Mouse (Mus musculus): ENCODE measurements around the gene Kcp. TPM values are rescaled to one million over a fixed set of nuclear protein-coding genes. Genes with fewer than 3 reads are reported as not detected.

Kcp gene
- total RNA-seq, 1 experiment, result 3.3 TPM

GRCm38 (mm10) chr6:29526281-29527251, 18.8 kb upstream of the Kcp start, which contains the start of gene Irf5:
Irf5 (plus strand) TSS chr6:29526625.
- H3K9me3 ChIP-seq (ENCODE audit: control insufficient read depth, insufficient read depth, low read depth, low read length), result no peaks in the 10 kb centered on the region
- H3K9ac ChIP-seq (ENCODE audit: insufficient read depth, low read depth, low read length, poor library complexity, severe bottlenecking), result peak within 1 kb of the TSS; percentile 49
- no peak for DNase-seq (ENCODE audit: low read depth, low spot score)
- no peaks in the 10 kb centered on the region for H3K36me3 ChIP-seq (ENCODE audit: control insufficient read depth, insufficient read depth, low read length, poor library complexity, severe bottlenecking)
- H3K4me3 ChIP-seq (ENCODE audit: insufficient read depth in 1 of 2, low read depth in 1 of 2, low read length in 2 of 2, poor library complexity in 1 of 2, severe bottlenecking in 1 of 2), result peak within 1 kb of the TSS; percentile 75 to 80
- in situ Hi-C loops (cut with MboI; ENCODE audit: low sequenced_read_pairs in 2 of 2, unreplicated experiment in 2 of 2), result no loop called here
- no peak within 1 kb of the TSS for H3K27ac ChIP-seq (ENCODE audit: insufficient read depth, low read depth, low read length, poor library complexity, severe bottlenecking)
- TF ChIP-seq MAFK (IDR thresholded peaks at IDR 0.05; ENCODE audit: insufficient read depth, low read depth, low read length) (no peak), CHD2 (IDR thresholded peaks at IDR 0.05; ENCODE audit: low read depth, low read length) (no peak), ZC3H11A (IDR thresholded peaks at IDR 0.05; ENCODE audit: borderline replicate concordance, low read depth, low read length) (no peak), HCFC1 (IDR thresholded peaks at IDR 0.05; ENCODE audit: borderline replicate concordance, insufficient read depth, low read length) (no peak)
- peaks cover 0 to 21% of the 10 kb centered on the region in 2 experiments; a peak in 2 of 4 replicates for H3K4me1 ChIP-seq (ENCODE audit: control insufficient read depth in 2 of 2, insufficient read depth in 2 of 2, low read length in 2 of 2, poor library complexity in 1 of 2)

GRCm38 (mm10) chr6:29525256-29525655, 17.5 kb upstream of the Kcp start:
- TF ChIP-seq CHD2 (IDR thresholded peaks at IDR 0.05; ENCODE audit: low read depth, low read length) (no peak), ZNF384 (IDR thresholded peaks at IDR 0.05; ENCODE audit: low read depth, low read length) (no peak), HCFC1 (IDR thresholded peaks at IDR 0.05; ENCODE audit: borderline replicate concordance, insufficient read depth, low read length) (no peak), MAFK (IDR thresholded peaks at IDR 0.05; ENCODE audit: insufficient read depth, low read depth, low read length) (no peak), ZC3H11A (IDR thresholded peaks at IDR 0.05; ENCODE audit: borderline replicate concordance, low read depth, low read length) (no peak)
- Histone ChIP-seq H3K27ac (ENCODE audit: insufficient read depth, low read depth, low read length, poor library complexity, severe bottlenecking) (no peak overlapping the region), H3K4me3 (ENCODE audit: insufficient read depth in 1 of 2, low read depth in 1 of 2, low read length in 2 of 2, poor library complexity in 1 of 2, severe bottlenecking in 1 of 2) (no peak overlapping the region), H3K4me1 (ENCODE audit: control insufficient read depth in 2 of 2, insufficient read depth in 2 of 2, low read length in 2 of 2, poor library complexity in 1 of 2) (peaks cover 0 to 19% of the 10 kb centered on the region in 2 experiments; a peak in 2 of 4 replicates), H3K9me3 (ENCODE audit: control insufficient read depth, insufficient read depth, low read depth, low read length) (no peaks in the 10 kb centered on the region), H3K36me3 (ENCODE audit: control insufficient read depth, insufficient read depth, low read length, poor library complexity, severe bottlenecking) (no peaks in the 10 kb centered on the region), H3K9ac (ENCODE audit: insufficient read depth, low read depth, low read length, poor library complexity, severe bottlenecking) (no peak overlapping the region)
- in situ Hi-C loops (cut with MboI; ENCODE audit: low sequenced_read_pairs in 2 of 2, unreplicated experiment in 2 of 2), result no loop called here
- no peak for DNase-seq (ENCODE audit: low read depth, low spot score)

GRCm38 (mm10) chr6:29524034-29524489, 16.3 kb upstream of the Kcp start:
- Histone ChIP-seq H3K9me3 (ENCODE audit: control insufficient read depth, insufficient read depth, low read depth, low read length) (no peaks in the 10 kb centered on the region), H3K4me1 (ENCODE audit: control insufficient read depth in 2 of 2, insufficient read depth in 2 of 2, low read length in 2 of 2, poor library complexity in 1 of 2) (peaks cover 0 to 9% of the 10 kb centered on the region in 2 experiments; a peak in 2 of 4 replicates), H3K9ac (ENCODE audit: insufficient read depth, low read depth, low read length, poor library complexity, severe bottlenecking) (no peak overlapping the region), H3K27ac (ENCODE audit: insufficient read depth, low read depth, low read length, poor library complexity, severe bottlenecking) (no peak overlapping the region), H3K4me3 (ENCODE audit: insufficient read depth in 1 of 2, low read depth in 1 of 2, low read length in 2 of 2, poor library complexity in 1 of 2, severe bottlenecking in 1 of 2) (no peak overlapping the region), H3K36me3 (ENCODE audit: control insufficient read depth, insufficient read depth, low read length, poor library complexity, severe bottlenecking) (no peaks in the 10 kb centered on the region)
- in situ Hi-C loops (cut with MboI; ENCODE audit: low sequenced_read_pairs in 2 of 2, unreplicated experiment in 2 of 2), result no loop called here
- DNase-seq (ENCODE audit: low read depth, low spot score), result no peak
- TF ChIP-seq MAFK (IDR thresholded peaks at IDR 0.05; ENCODE audit: insufficient read depth, low read depth, low read length), result no peak
- no peak for TF ChIP-seq ZNF384 (IDR thresholded peaks at IDR 0.05; ENCODE audit: low read depth, low read length)
- TF ChIP-seq CHD2 (IDR thresholded peaks at IDR 0.05; ENCODE audit: low read depth, low read length), result no peak
- TF ChIP-seq ZC3H11A (IDR thresholded peaks at IDR 0.05; ENCODE audit: borderline replicate concordance, low read depth, low read length), result no peak
- no peak for TF ChIP-seq HCFC1 (IDR thresholded peaks at IDR 0.05; ENCODE audit: borderline replicate concordance, insufficient read depth, low read length)

GRCm38 (mm10) chr6:29523301-29524033, 15.7 kb upstream of the Kcp start:
- TF ChIP-seq ZC3H11A (IDR thresholded peaks at IDR 0.05; ENCODE audit: borderline replicate concordance, low read depth, low read length) (no peak), CHD2 (IDR thresholded peaks at IDR 0.05; ENCODE audit: low read depth, low read length) (no peak), MAFK (IDR thresholded peaks at IDR 0.05; ENCODE audit: insufficient read depth, low read depth, low read length) (no peak), ZNF384 (IDR thresholded peaks at IDR 0.05; ENCODE audit: low read depth, low read length) (no peak), HCFC1 (IDR thresholded peaks at IDR 0.05; ENCODE audit: borderline replicate concordance, insufficient read depth, low read length) (no peak)
- H3K4me3 ChIP-seq (ENCODE audit: insufficient read depth in 1 of 2, low read depth in 1 of 2, low read length in 2 of 2, poor library complexity in 1 of 2, severe bottlenecking in 1 of 2), result no peak overlapping the region
- no peak for DNase-seq (ENCODE audit: low read depth, low spot score)
- peaks cover 0 to 4% of the 10 kb centered on the region in 2 experiments; a peak in 1 of 4 replicates for H3K4me1 ChIP-seq (ENCODE audit: control insufficient read depth in 2 of 2, insufficient read depth in 2 of 2, low read length in 2 of 2, poor library complexity in 1 of 2)
- in situ Hi-C loops (cut with MboI; ENCODE audit: low sequenced_read_pairs in 2 of 2, unreplicated experiment in 2 of 2), result no loop called here
- H3K27ac ChIP-seq (ENCODE audit: insufficient read depth, low read depth, low read length, poor library complexity, severe bottlenecking), result no peak overlapping the region
- no peak overlapping the region for H3K9ac ChIP-seq (ENCODE audit: insufficient read depth, low read depth, low read length, poor library complexity, severe bottlenecking)
- no peaks in the 10 kb centered on the region for H3K9me3 ChIP-seq (ENCODE audit: control insufficient read depth, insufficient read depth, low read depth, low read length)
- H3K36me3 ChIP-seq (ENCODE audit: control insufficient read depth, insufficient read depth, low read length, poor library complexity, severe bottlenecking), result no peaks in the 10 kb centered on the region
